Mouse (Mus musculus): ENCODE measurements around the gene Mcpt8. TPM values are rescaled to one million over a fixed set of nuclear protein-coding genes. Genes with fewer than 3 reads are reported as not detected.
"Not testable (repeated sequence)": the region's sequence is repeated elsewhere in the genome, so short reads cannot be mapped to it uniquely, and the experiment has no call there.

Gene Mcpt8
- not detected in 2 replicates for polyA plus RNA-seq (2015; fragmentation: Nextera tagmentation; extraction: Ambion mirVana)

GRCm38 (mm10) chr14:56085167-56085566, at the start of gene Mcpt8:
TSS of gene Mcpt8 (minus strand) at chr14:56085273.
- ATAC-seq: no peak
- 100% methylated on average over 2 of the region's 2 CpGs for WGBS

GRCm38 (mm10) chr14:56133675-56134074, 48.6 kb upstream of the Mcpt8 start:
- H3K9ac ChIP-seq (ENCODE audit: low read depth, low read length); H3K4me3 ChIP-seq (ENCODE audit: low read depth, low read length); H3K27me3 ChIP-seq (ENCODE audit: control insufficient read depth, insufficient read depth, low read depth, low read length); H3K9me3 ChIP-seq (replicated peaks; ENCODE audit: control insufficient read depth, low read length, poor library complexity, severe bottlenecking); ATAC-seq; H3K4me1 ChIP-seq (ENCODE audit: control insufficient read depth, insufficient read depth, low read length); H3K27ac ChIP-seq (ENCODE audit: low read length); H3K36me3 ChIP-seq (ENCODE audit: control insufficient read depth, insufficient read depth, low read length); H3K4me2 ChIP-seq (ENCODE audit: low read length): not testable (repeated sequence)
- 71% methylated on average over 1 of the region's 1 CpGs for WGBS

More at GRCm38 (mm10) chr14:56085167-56085566, at the start of gene Mcpt8:
- Histone ChIP-seq H3K9me3 (replicated peaks; ENCODE audit: control insufficient read depth, low read length, poor library complexity, severe bottlenecking) (no peaks in the 10 kb centered on the region), H3K27me3 (ENCODE audit: control insufficient read depth, insufficient read depth, low read depth, low read length) (no peaks in the 10 kb centered on the region), H3K4me2 (ENCODE audit: low read length) (no peak within 1 kb of the TSS), H3K36me3 (ENCODE audit: control insufficient read depth, insufficient read depth, low read length) (no peaks in the 10 kb centered on the region), H3K27ac (ENCODE audit: low read length) (no peak within 1 kb of the TSS), H3K9ac (ENCODE audit: low read depth, low read length) (no peak within 1 kb of the TSS), H3K4me1 (ENCODE audit: control insufficient read depth, insufficient read depth, low read length) (no peaks in the 10 kb centered on the region), H3K4me3 (ENCODE audit: low read depth, low read length) (no peak within 1 kb of the TSS)

- 85% methylated on average over 2 of the region's 2 CpGs for WGBS
- not testable (repeated sequence) for H3K27ac ChIP-seq (ENCODE audit: low read length); H3K27me3 ChIP-seq (ENCODE audit: control insufficient read depth, insufficient read depth, low read depth, low read length); H3K4me1 ChIP-seq (ENCODE audit: control insufficient read depth, insufficient read depth, low read length); H3K9me3 ChIP-seq (replicated peaks; ENCODE audit: control insufficient read depth, low read length, poor library complexity, severe bottlenecking); H3K36me3 ChIP-seq (ENCODE audit: control insufficient read depth, insufficient read depth, low read length); H3K9ac ChIP-seq (ENCODE audit: low read depth, low read length); H3K4me2 ChIP-seq (ENCODE audit: low read length); H3K4me3 ChIP-seq (ENCODE audit: low read depth, low read length); ATAC-seq
Observed at GRCm38 (mm10) chr14:56132508-56132907, 47.4 kb upstream of the Mcpt8 start, which contains the start of gene Gzmd. TSS of gene Gzmd (minus strand) at chr14:56132608.

- 42% methylated on average over 3 of the region's 3 CpGs for WGBS
- Histone ChIP-seq H3K27ac (ENCODE audit: low read length) (no peak overlapping the region), H3K4me3 (ENCODE audit: low read depth, low read length) (no peak overlapping the region), H3K4me1 (ENCODE audit: control insufficient read depth, insufficient read depth, low read length) (no peaks in the 10 kb centered on the region), H3K27me3 (ENCODE audit: control insufficient read depth, insufficient read depth, low read depth, low read length) (no peaks in the 10 kb centered on the region), H3K4me2 (ENCODE audit: low read length) (no peak overlapping the region), H3K36me3 (ENCODE audit: control insufficient read depth, insufficient read depth, low read length) (no peaks in the 10 kb centered on the region), H3K9me3 (replicated peaks; ENCODE audit: control insufficient read depth, low read length, poor library complexity, severe bottlenecking) (no peaks in the 10 kb centered on the region), H3K9ac (ENCODE audit: low read depth, low read length) (no peak overlapping the region)
- no peak for ATAC-seq
Observed at GRCm38 (mm10) chr14:56128341-56128740, 43.3 kb upstream of the Mcpt8 start.

GRCm38 (mm10) chr14:56123516-56123915, 38.4 kb upstream of the Mcpt8 start:
- no peak overlapping the region for H3K4me2 ChIP-seq (ENCODE audit: low read length)
- ATAC-seq: no peak
- 80% methylated on average over 3 of the region's 3 CpGs for WGBS

GRCm38 (mm10) chr14:56120525-56120924, 35.5 kb upstream of the Mcpt8 start, which contains the start of gene Gzme:
TSS of gene Gzme (minus strand) at chr14:56120625.
- Histone ChIP-seq H3K4me3 (ENCODE audit: low read depth, low read length) (no peak within 1 kb of the TSS), H3K27ac (ENCODE audit: low read length) (no peak within 1 kb of the TSS), H3K9me3 (replicated peaks; ENCODE audit: control insufficient read depth, low read length, poor library complexity, severe bottlenecking) (no peaks in the 10 kb centered on the region), H3K9ac (ENCODE audit: low read depth, low read length) (no peak within 1 kb of the TSS), H3K27me3 (ENCODE audit: control insufficient read depth, insufficient read depth, low read depth, low read length) (no peaks in the 10 kb centered on the region), H3K4me1 (ENCODE audit: control insufficient read depth, insufficient read depth, low read length) (no peaks in the 10 kb centered on the region), H3K4me2 (ENCODE audit: low read length) (no peak within 1 kb of the TSS), H3K36me3 (ENCODE audit: control insufficient read depth, insufficient read depth, low read length) (no peaks in the 10 kb centered on the region)
- no peak for ATAC-seq

More at GRCm38 (mm10) chr14:56123516-56123915, 38.4 kb upstream of the Mcpt8 start:
- no peaks in the 10 kb centered on the region for H3K36me3 ChIP-seq (ENCODE audit: control insufficient read depth, insufficient read depth, low read length)
- H3K27ac ChIP-seq (ENCODE audit: low read length): no peak overlapping the region
- no peak overlapping the region for H3K9ac ChIP-seq (ENCODE audit: low read depth, low read length)
- H3K4me1 ChIP-seq (ENCODE audit: control insufficient read depth, insufficient read depth, low read length): no peaks in the 10 kb centered on the region
- H3K4me3 ChIP-seq (ENCODE audit: low read depth, low read length): no peak overlapping the region
- H3K9me3 ChIP-seq (replicated peaks; ENCODE audit: control insufficient read depth, low read length, poor library complexity, severe bottlenecking): no peaks in the 10 kb centered on the region
- H3K27me3 ChIP-seq (ENCODE audit: control insufficient read depth, insufficient read depth, low read depth, low read length): no peaks in the 10 kb centered on the region

GRCm38 (mm10) chr14:56115531-56116310, 30.6 kb upstream of the Mcpt8 start:
- H3K4me3 ChIP-seq (ENCODE audit: low read depth, low read length); H3K4me2 ChIP-seq (ENCODE audit: low read length); H3K36me3 ChIP-seq (ENCODE audit: control insufficient read depth, insufficient read depth, low read length); H3K27me3 ChIP-seq (ENCODE audit: control insufficient read depth, insufficient read depth, low read depth, low read length); H3K27ac ChIP-seq (ENCODE audit: low read length); ATAC-seq; H3K4me1 ChIP-seq (ENCODE audit: control insufficient read depth, insufficient read depth, low read length); H3K9ac ChIP-seq (ENCODE audit: low read depth, low read length); H3K9me3 ChIP-seq (replicated peaks; ENCODE audit: control insufficient read depth, low read length, poor library complexity, severe bottlenecking): not testable (repeated sequence)
- WGBS: 93% methylated on average over 33 of the region's 33 CpGs

- no peak overlapping the region for H3K27ac ChIP-seq (ENCODE audit: low read length)
- no peak overlapping the region for H3K4me2 ChIP-seq (ENCODE audit: low read length)
- ATAC-seq: no peak
- H3K4me3 ChIP-seq (ENCODE audit: low read depth, low read length): no peak overlapping the region
- no peaks in the 10 kb centered on the region for H3K4me1 ChIP-seq (ENCODE audit: control insufficient read depth, insufficient read depth, low read length)
- H3K36me3 ChIP-seq (ENCODE audit: control insufficient read depth, insufficient read depth, low read length): no peaks in the 10 kb centered on the region
- no peaks in the 10 kb centered on the region for H3K27me3 ChIP-seq (ENCODE audit: control insufficient read depth, insufficient read depth, low read depth, low read length)
- 81% methylated on average over 13 of the region's 13 CpGs for WGBS
- no peaks in the 10 kb centered on the region for H3K9me3 ChIP-seq (replicated peaks; ENCODE audit: control insufficient read depth, low read length, poor library complexity, severe bottlenecking)
- no peak overlapping the region for H3K9ac ChIP-seq (ENCODE audit: low read depth, low read length)
Observed at GRCm38 (mm10) chr14:56105447-56106180, 20.5 kb upstream of the Mcpt8 start.

GRCm38 (mm10) chr14:56105016-56105415, 19.9 kb upstream of the Mcpt8 start:
- no peaks in the 10 kb centered on the region for H3K27me3 ChIP-seq (ENCODE audit: control insufficient read depth, insufficient read depth, low read depth, low read length)
- H3K4me2 ChIP-seq (ENCODE audit: low read length): no peak overlapping the region
- WGBS: 93% methylated on average over 5 of the region's 5 CpGs
- no peak overlapping the region for H3K4me3 ChIP-seq (ENCODE audit: low read depth, low read length)
- no peak overlapping the region for H3K27ac ChIP-seq (ENCODE audit: low read length)
- H3K4me1 ChIP-seq (ENCODE audit: control insufficient read depth, insufficient read depth, low read length): no peaks in the 10 kb centered on the region
- ATAC-seq: no peak
- H3K36me3 ChIP-seq (ENCODE audit: control insufficient read depth, insufficient read depth, low read length): no peaks in the 10 kb centered on the region
- H3K9ac ChIP-seq (ENCODE audit: low read depth, low read length): no peak overlapping the region
- H3K9me3 ChIP-seq (replicated peaks; ENCODE audit: control insufficient read depth, low read length, poor library complexity, severe bottlenecking): no peaks in the 10 kb centered on the region
